Mouse (Mus musculus) kidney, postnatal 10 days (tissue): ENCODE measurements around the gene Ninl.

Experiments used
- DNase-seq: peaks from one replicate; pipeline ENCODE4 v3.0.0; 2021; ENCODE audit warnings: mixed read lengths

Ninl gene

GRCm38 (mm10) chr2:150900341-150900740, 138.8 kb downstream of the Ninl start:
- DNase-seq, result no peak

GRCm38 (mm10) chr2:150895691-150896252, 143.4 kb downstream of the Ninl start:
- DNase-seq, result no peak

- no peak for DNase-seq
Measured at GRCm38 (mm10) chr2:150894617-150895267, 144.4 kb downstream of the Ninl start.

GRCm38 (mm10) chr2:150887370-150887769, 151.8 kb downstream of the Ninl start:
- no peak for DNase-seq

- no peak for DNase-seq
Measured at GRCm38 (mm10) chr2:150886315-150886714, 152.9 kb downstream of the Ninl start.

GRCm38 (mm10) chr2:150885814-150886213, 153.4 kb downstream of the Ninl start:
- no peak for DNase-seq

GRCm38 (mm10) chr2:150884779-150885110, 154.4 kb downstream of the Ninl start:
- DNase-seq, result no peak
